Mouse (Mus musculus): ENCODE results near the gene Efnb3. TPM values are rescaled to one million over a fixed set of nuclear protein-coding genes. Genes with fewer than 3 reads are reported as not detected.

Gene Efnb3
- polyA plus RNA-seq, 1 experiment, result not detected

DNA sequence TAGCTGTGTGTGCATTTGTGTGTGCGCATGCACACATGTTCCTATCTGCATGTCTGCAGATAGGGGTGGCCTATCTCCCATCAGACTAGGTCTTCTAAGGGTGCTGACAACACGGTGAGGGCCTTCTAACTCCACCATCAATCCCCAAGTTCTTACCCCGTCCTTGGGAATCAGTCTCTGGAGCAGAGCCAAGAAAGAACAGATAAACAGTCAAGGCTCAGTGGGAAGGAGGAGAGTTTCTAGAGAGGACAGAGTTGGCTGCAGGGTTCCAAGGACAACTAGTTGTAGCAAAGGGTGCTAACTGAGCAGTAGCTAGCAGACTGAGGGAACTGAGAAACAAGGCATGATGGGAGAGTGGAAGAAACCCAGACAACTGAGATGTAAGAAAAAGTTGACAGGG, 41.8 kb upstream of the Efnb3 start:
- H3K4me1 ChIP-seq (ENCODE audit: control insufficient read depth, insufficient read depth, low read length), result no peaks in the 10 kb centered on the region
- no peak overlapping the region for H3K27ac ChIP-seq (ENCODE audit: insufficient read depth, low read depth, low read length)
- H3K4me3 ChIP-seq (ENCODE audit: insufficient read depth, low read length), result no peak overlapping the region
- no peak for TF ChIP-seq CTCF (IDR thresholded peaks at IDR 0.05; ENCODE audit: low read depth, low read length)
- no peak for TF ChIP-seq POLR2A (IDR thresholded peaks at IDR 0.05; ENCODE audit: borderline replicate concordance, low read depth, low read length)

DNA sequence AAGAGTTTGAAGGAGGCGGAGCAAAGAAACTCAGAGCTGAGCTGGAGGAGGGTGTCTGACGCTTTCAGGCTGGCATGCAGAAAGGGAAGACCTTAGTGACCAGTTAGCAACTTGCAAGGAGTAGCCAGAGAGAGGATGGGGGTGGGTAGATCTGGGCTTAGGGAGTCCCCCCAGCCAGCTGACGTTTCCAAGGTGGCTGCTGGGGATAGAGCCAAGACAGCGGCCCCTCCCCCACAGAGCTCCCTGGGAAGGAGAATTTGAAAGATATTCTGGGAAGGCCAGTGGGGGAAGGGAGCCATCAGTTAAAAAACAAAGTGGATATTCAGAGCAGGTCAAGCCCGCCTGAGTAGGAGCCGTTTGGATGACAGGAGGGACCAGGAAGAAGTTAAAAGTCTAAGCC, 40.1 kb upstream of the Efnb3 start:
- peaks cover 7% of the 10 kb centered on the region for H3K4me1 ChIP-seq (ENCODE audit: control insufficient read depth, insufficient read depth, low read length)
- no peak overlapping the region for H3K4me3 ChIP-seq (ENCODE audit: insufficient read depth, low read length)
- no peak overlapping the region for H3K27ac ChIP-seq (ENCODE audit: insufficient read depth, low read depth, low read length)
- TF ChIP-seq POLR2A (IDR thresholded peaks at IDR 0.05; ENCODE audit: borderline replicate concordance, low read depth, low read length) (no peak), CTCF (IDR thresholded peaks at IDR 0.05; ENCODE audit: low read depth, low read length) (no peak)

DNA sequence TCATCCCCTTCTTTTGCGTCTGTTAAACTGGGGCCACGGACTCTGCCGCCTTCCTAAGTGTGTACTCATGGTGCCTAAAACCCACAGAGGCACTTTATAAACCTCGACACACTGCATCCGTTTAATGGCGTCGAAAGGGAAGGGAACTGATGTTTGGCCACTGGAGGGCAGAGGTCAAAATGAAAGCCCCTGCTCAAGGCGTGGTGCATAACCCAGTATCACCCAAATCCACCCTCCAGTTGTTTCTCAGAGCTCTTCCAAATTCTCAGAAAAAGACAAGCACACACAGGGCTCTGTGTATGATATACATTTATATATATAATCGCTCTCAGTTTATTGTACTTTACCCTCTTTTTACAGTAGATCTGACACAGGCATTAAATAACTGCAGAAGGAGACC, 39.4 kb upstream of the Efnb3 start:
- no peak for TF ChIP-seq POLR2A (IDR thresholded peaks at IDR 0.05; ENCODE audit: borderline replicate concordance, low read depth, low read length)
- no peak for TF ChIP-seq CTCF (IDR thresholded peaks at IDR 0.05; ENCODE audit: low read depth, low read length)
- Histone ChIP-seq H3K4me1 (ENCODE audit: control insufficient read depth, insufficient read depth, low read length) (peaks cover 7% of the 10 kb centered on the region), H3K27ac (ENCODE audit: insufficient read depth, low read depth, low read length) (no peak overlapping the region), H3K4me3 (ENCODE audit: insufficient read depth, low read length) (no peak overlapping the region)

DNA sequence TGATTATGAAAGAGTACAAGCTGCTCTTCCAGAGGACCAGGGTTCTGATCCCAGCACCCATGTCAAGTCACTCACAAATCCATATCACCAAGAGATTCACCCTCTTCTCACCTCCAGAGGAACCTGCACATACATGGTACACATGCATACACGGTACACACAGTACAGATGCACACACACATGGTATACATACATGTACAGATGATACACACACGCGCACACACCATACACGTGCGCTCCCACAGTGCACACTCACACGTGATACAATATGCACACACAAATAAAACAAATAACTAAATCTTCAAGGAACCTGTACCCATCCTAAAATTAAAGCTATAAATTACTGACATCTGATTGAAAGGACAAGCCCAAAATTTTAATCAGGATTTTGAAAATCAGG, 34.8 kb upstream of the Efnb3 start:
- H3K4me1 ChIP-seq (ENCODE audit: control insufficient read depth, insufficient read depth, low read length), result peaks cover 7% of the 10 kb centered on the region
- no peak overlapping the region for H3K27ac ChIP-seq (ENCODE audit: insufficient read depth, low read depth, low read length)
- TF ChIP-seq CTCF (IDR thresholded peaks at IDR 0.05; ENCODE audit: low read depth, low read length) (no peak), POLR2A (IDR thresholded peaks at IDR 0.05; ENCODE audit: borderline replicate concordance, low read depth, low read length) (no peak)
- H3K4me3 ChIP-seq (ENCODE audit: insufficient read depth, low read length), result no peak overlapping the region

DNA sequence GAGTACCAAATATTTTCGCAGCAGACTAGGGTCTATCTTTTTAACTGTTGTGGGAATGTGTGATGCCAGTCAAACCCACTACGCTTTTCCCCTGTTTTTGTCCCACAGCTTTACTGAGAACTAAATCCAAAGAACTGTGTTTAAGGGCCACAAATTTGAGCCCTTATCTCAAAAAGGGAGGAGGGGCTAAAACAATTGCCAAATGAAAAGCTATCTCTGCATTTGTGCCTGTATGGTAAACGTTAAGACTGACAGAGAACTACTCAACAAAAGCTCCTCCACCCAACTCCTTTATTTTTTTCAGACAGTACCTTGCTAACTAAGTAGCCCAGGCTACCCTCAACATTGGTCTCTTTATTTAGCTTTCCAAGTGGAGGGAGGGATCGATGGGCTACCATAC, 32.8 kb upstream of the Efnb3 start:
- TF ChIP-seq CTCF (IDR thresholded peaks at IDR 0.05; ENCODE audit: low read depth, low read length) (no peak), POLR2A (IDR thresholded peaks at IDR 0.05; ENCODE audit: borderline replicate concordance, low read depth, low read length) (no peak)
- H3K4me3 ChIP-seq (ENCODE audit: insufficient read depth, low read length), result no peak overlapping the region
- H3K27ac ChIP-seq (ENCODE audit: insufficient read depth, low read depth, low read length), result no peak overlapping the region
- H3K4me1 ChIP-seq (ENCODE audit: control insufficient read depth, insufficient read depth, low read length), result peaks cover 7% of the 10 kb centered on the region

DNA sequence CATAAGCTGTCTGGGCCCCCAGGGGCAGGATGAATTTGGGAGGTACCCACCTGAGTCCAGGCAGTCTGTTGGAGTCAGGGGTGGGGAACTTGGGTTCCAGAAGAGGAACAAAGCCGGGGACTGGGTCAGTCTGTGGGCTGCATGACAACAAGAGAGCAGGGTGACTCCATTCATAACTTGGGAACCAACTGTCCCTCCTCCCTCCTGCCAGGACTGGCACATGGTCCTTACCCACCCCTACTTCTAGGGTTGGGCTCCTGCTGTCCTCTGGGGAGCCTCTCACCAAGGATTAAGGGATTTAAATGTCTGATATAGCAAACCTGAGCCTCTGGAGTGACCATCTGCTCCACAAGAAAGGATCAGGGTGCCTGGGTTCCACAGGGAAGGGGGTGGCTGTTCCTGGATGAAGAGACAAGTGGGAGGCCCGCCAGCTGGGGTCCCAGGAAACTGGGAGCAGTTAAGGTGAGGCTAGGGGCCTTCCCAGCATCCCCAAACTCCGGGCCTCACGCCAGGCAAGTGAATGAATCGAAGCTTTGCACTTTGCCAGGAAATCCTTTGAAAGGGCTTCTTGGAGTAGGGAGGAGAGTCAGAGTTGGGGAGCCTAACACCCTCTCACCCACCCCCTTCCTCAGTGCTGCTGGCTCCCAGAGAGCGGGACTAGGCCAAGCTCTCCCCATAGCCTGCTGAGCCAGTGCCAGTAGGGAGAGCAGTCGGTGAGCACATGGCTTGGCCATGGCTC, 32.1 kb upstream of the Efnb3 start:
- TF ChIP-seq POLR2A (IDR thresholded peaks at IDR 0.05; ENCODE audit: borderline replicate concordance, low read depth, low read length) (no peak), CTCF (IDR thresholded peaks at IDR 0.05; ENCODE audit: low read depth, low read length) (no peak)
- Histone ChIP-seq H3K4me1 (ENCODE audit: control insufficient read depth, insufficient read depth, low read length) (peaks cover 7% of the 10 kb centered on the region), H3K4me3 (ENCODE audit: insufficient read depth, low read length) (no peak overlapping the region), H3K27ac (ENCODE audit: insufficient read depth, low read depth, low read length) (no peak overlapping the region)

DNA sequence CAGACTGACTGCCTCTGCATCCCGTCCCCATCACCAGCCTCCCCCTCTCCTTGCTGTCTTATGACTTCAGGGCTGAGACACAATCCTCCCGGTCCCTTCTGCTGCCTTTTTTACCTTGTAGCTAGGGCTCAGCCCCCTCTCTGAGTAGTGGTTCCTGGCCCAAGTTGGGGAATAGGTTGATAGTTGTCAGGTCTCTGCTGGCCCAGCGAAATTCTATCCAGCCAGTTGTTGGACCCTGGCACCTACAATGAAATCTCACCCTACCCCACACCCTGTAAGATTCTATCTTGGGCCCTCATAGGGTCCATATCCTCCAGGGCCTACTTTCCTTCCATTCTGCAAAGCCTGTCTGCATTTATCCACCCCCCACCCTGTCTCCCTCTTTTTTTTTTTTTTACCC, 31.4 kb upstream of the Efnb3 start:
- H3K4me1 ChIP-seq (ENCODE audit: control insufficient read depth, insufficient read depth, low read length), result peaks cover 12% of the 10 kb centered on the region
- H3K27ac ChIP-seq (ENCODE audit: insufficient read depth, low read depth, low read length), result no peak overlapping the region
- TF ChIP-seq POLR2A (IDR thresholded peaks at IDR 0.05; ENCODE audit: borderline replicate concordance, low read depth, low read length) (no peak), CTCF (IDR thresholded peaks at IDR 0.05; ENCODE audit: low read depth, low read length) (no peak)
- no peak overlapping the region for H3K4me3 ChIP-seq (ENCODE audit: insufficient read depth, low read length)

DNA sequence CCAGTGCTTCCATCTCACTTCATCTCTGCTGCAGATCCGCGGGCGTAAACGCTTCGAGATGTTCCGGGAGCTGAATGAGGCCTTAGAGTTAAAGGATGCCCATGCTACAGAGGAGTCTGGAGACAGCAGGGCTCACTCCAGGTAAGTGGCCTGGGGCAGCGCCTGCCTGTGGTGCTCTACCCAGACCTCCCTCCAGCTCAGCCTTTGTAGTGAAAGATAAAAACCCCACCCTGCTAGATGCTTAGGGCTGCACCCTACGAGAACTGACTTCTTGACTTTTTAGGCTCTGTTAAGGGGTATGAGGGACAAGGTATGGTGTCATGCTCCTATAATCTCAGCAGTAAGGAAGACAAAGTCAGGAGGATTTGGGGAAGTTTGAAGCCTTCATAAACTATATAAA, 30.6 kb upstream of the Efnb3 start:
- peaks cover 16% of the 10 kb centered on the region for H3K4me1 ChIP-seq (ENCODE audit: control insufficient read depth, insufficient read depth, low read length)
- H3K4me3 ChIP-seq (ENCODE audit: insufficient read depth, low read length), result no peak overlapping the region
- TF ChIP-seq CTCF (IDR thresholded peaks at IDR 0.05; ENCODE audit: low read depth, low read length) (no peak), POLR2A (IDR thresholded peaks at IDR 0.05; ENCODE audit: borderline replicate concordance, low read depth, low read length) (no peak)
- no peak overlapping the region for H3K27ac ChIP-seq (ENCODE audit: insufficient read depth, low read depth, low read length)

DNA sequence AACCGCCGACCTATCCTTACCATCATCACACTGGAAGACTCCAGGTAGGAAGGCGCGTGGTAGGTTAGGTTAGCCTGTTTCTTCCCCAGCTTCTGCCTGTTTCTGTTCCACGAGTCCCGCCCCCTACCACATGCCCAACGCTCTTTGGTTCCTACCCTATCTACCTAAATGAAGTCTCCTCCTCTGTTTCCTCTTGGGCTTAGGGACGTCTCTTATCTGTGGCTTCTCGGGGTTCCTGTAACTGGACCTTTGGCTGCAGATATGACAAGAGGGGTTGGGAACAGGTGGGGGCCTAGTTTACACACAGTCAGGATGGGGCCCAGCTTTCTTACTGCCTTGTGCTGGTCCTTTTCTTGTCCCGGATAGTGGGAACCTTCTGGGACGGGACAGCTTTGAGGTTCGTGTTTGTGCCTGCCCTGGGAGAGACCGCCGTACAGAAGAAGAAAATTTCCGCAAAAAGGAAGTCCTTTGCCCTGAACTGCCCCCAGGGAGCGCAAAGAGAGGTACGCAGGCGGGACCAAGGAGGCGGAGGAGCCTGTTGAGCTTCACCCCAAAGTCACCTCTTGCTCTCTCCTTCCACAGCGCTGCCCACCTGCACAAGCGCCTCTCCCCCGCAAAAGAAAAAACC, 29.3 kb upstream of the Efnb3 start:
- TF ChIP-seq POLR2A (IDR thresholded peaks at IDR 0.05; ENCODE audit: borderline replicate concordance, low read depth, low read length), result no peak
- no peak for TF ChIP-seq CTCF (IDR thresholded peaks at IDR 0.05; ENCODE audit: low read depth, low read length)
- Histone ChIP-seq H3K27ac (ENCODE audit: insufficient read depth, low read depth, low read length) (no peak overlapping the region), H3K4me1 (ENCODE audit: control insufficient read depth, insufficient read depth, low read length) (peaks cover 23% of the 10 kb centered on the region), H3K4me3 (ENCODE audit: insufficient read depth, low read length) (no peak overlapping the region)

DNA sequence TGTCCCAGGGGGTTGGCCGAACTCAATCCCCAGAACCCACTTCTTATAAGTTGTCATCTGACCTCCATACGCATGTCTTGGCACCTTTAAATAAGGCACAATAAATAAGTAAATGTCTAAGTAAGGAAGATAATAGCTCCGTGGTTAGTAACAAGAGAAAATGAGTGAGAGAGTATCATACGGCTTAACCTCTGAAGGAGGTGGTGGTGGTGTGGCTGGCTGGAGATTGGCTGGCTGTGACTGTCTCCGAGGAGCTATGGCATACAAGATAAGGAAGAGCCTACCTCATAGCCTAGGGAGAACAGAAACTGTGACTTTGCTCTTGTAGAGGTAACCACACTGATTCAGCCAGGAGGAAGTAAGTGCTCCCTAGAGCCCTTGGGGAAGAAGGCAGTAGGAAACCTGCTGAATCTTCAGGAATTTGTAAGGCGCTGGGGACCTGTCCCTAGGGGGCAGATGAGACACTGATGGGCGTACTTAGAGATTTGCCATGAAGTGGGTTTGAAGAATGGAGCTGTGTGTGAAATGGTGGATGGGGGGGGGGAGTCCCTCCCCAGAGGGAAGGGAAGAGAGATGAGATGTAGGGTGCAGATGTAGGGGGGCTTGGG, 25.8 kb upstream of the Efnb3 start:
- Histone ChIP-seq H3K4me3 (ENCODE audit: insufficient read depth, low read length) (no peak overlapping the region), H3K4me1 (ENCODE audit: control insufficient read depth, insufficient read depth, low read length) (peaks cover 39% of the 10 kb centered on the region), H3K27ac (ENCODE audit: insufficient read depth, low read depth, low read length) (0 out of 2 replicates have a peak overlapping the region, but pooled peaks have one; percentile 5)
- TF ChIP-seq POLR2A (IDR thresholded peaks at IDR 0.05; ENCODE audit: borderline replicate concordance, low read depth, low read length) (no peak), CTCF (IDR thresholded peaks at IDR 0.05; ENCODE audit: low read depth, low read length) (no peak)

All from bone marrow macrophage, adult 2 months (primary cell).